Mouse (Mus musculus): ENCODE results near the gene Supv3l1. TPM values are rescaled to one million over a fixed set of nuclear protein-coding genes. Genes with fewer than 3 reads are reported as not detected.

Supv3l1 gene
- 30.5 TPM for total RNA-seq (2023)

DNA sequence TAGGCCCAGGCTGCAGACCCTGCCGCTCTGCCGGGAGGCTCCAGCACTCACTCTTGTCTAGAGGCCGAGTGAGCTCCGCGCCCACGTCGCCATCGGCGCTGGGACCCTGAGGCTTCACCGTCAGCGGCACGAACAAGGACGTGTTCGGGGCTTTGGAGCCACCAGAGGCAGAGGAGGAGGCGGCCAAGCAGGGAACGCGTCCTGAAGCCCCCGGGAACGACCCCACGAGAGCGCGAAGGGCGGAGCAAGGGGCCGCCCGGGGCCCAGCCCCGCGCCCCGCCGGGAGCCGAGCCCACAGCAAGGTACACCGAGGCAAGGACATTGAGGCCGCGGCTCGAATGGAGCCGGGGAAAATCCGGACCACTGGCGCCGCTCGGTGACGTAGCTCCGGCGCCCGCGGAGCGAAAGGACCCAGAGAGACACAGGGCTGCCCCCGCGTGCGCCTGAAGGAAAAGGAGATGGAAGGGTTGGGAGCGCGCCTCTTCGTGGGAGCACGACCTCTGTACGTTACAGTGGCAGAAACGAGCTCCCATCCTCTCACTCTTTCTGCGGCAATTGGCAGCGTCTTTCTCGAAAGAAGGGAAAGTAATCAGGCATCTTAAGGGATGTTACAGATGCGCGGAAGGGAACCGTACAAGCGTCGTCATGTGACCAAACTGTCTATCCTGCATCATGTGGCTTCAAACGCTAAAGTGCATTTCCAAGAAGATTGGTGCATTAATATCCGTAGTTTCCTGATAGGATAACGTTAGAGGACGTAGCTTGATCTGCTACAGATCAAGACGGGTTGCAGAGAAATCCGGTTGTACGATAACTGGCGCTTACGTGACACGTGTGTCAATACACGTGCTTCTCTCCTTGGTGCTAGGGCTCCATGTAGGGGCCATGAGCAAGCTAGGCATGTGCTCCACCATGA is at the start of gene Supv3l1, which contains the start of gene 4930507D05Rik:
Gene Supv3l1, minus strand, starts transcription at position 375 of the 916 bp plus-strand sequence.
Gene 4930507D05Rik, plus strand, starts transcription at position 126 of the 916 bp plus-strand sequence.

DNA sequence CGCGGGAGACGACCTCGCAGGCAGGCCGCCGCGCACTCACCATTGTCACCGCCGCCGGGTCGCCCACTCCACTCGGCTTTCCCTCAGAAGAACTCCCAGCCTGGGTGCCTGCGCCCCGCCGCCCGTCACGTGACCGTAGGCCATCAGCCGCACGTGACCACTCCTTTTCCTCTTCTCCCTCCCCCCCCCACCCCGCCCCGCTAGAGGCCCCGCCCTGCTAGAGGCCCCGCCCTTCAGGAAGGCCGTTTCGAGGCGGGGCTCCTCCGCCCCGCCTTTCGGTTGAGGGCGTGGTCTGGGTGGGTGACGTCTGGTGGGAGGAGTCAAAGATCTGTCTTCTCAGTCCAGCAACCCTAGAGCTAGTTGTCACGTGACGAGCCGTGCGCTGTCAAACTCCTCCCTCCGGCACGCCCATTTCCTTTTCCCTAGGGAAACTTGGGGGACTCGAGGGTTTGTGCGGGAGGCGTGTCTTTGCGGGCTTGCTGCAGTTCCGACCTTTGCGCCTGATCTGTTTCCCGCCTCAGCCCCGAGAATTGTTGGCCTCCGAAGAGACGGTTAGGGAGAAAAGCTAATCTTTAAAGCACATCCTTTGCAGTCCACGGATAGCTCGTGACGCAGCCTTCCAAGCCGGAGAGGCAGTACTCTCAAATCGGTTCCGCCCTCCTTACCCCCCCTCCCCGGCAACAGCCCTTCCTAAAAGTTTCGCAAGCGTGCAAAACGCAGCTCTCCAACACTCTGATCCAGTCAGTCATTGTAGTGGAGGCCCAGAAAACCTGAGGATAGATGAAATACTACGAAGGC is 37.3 kb upstream of the Supv3l1 start, which contains the start of gene Vps26a:
Gene Vps26a, minus strand, starts transcription at position 188 of the 798 bp plus-strand sequence.

DNA sequence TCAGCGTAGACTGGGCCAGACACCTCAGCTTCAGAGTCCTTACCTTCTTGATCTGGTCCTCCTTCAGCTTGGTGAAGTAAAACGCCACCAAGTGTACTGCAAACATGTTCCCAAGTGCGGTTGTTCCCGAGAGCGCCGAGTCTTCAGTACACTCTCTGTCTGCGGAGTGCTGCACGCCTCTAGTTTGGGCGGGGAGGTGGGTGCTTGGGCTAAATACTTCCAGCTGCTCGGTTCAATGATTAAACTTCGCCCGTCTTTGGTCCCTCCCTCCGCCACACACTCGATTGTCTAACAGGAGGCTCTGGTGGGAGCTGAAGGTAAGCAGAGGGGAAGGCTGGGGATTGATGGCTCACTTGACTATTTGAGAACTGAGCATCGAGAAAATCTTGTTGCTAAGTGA is 27.3 kb downstream of the Supv3l1 start, which contains the start of gene Hkdc1:
Gene Hkdc1, minus strand, starts transcription at position 237 of the 400 bp plus-strand sequence.

DNA sequence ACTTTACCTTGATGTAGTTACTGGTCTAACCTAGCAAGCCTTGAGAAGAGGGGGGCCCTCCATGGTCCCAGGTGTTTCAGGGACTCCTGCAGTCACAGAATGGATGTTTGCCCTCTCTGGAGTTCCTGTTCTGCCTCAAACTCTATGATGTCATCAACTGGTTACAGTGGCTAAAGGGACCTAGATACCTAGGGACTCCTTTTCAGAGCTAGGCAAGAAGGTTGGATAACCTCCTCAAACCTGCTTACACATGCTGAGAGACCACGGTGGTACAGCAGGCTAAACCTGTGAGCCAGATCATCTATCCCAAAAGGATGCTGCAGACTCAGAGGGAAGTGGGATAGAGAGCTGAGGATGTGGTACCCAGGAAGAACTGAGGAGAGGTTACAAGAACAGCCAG is 69.7 kb downstream of the Supv3l1 start, which contains the start of gene Hk1:
Gene Hk1, minus strand, starts transcription at position 101 of the 400 bp plus-strand sequence.

Other genes with a start within 250 kb of the Supv3l1 start
- gene Tspan15, start 218.5 kb downstream of the Supv3l1 start, total RNA-seq (2023) = 4.7 TPM
- not detected for gene Tacr2, start 197.3 kb downstream of the Supv3l1 start, total RNA-seq (2023)
- gene Hk1, start 69.8 kb downstream of the Supv3l1 start, total RNA-seq (2023) = 63.6 TPM
- not detected for gene Hkdc1, start 27.2 kb downstream of the Supv3l1 start, total RNA-seq (2023)
- gene 4930507D05Rik, start 249 bp downstream of the Supv3l1 start, total RNA-seq (2023) = not detected
- gene Vps26a, start 37.1 kb upstream of the Supv3l1 start, total RNA-seq (2023) = 25.7 TPM
- 424 TPM for gene Srgn, start 77.7 kb upstream of the Supv3l1 start, total RNA-seq (2023)
- gene Kif1bp, start 128.7 kb upstream of the Supv3l1 start, total RNA-seq (2023) = 20.2 TPM
- gene Ddx21, start 152.5 kb upstream of the Supv3l1 start, total RNA-seq (2023) = 134 TPM
- 122 TPM for gene Ddx50, start 201.5 kb upstream of the Supv3l1 start, total RNA-seq (2023)

All from CD8-positive naive resting alpha-beta T cell, adult 57 days (primary cell).